Mouse (Mus musculus) central nervous system, embryonic 14 days (tissue): ENCODE measurements around the gene Tlcd2. TPM values are rescaled to one million over a fixed set of nuclear protein-coding genes. Genes with fewer than 3 reads are reported as not detected.

Experiments
- polyA plus RNA-seq: library from polyadenylated mRNA; depleted of rRNA; stranded (reverse); fragments of >200 nt; gene quantifications from 2 replicates; pipeline ENCODE4 v1.2.3, GENCODE M21; 2012; rRNA removed

Gene Tlcd2
- 1.8 and 3.9 TPM in 2 replicates for polyA plus RNA-seq

GRCm38 (mm10) chr11:75460844-75461742 is at the start of gene Tlcd2:
Gene Tlcd2 (plus strand): TSS chr11:75461715.

GRCm38 (mm10) chr11:75422013-75422792 is 39.3 kb upstream of the Tlcd2 start, which contains the start of gene Serpinf1:
Gene Serpinf1 (minus strand): TSS chr11:75422701.

GRCm38 (mm10) chr11:75439363-75439762 is 22.2 kb upstream of the Tlcd2 start, which contains the start of gene Serpinf2:
Gene Serpinf2 (minus strand): TSS chr11:75439591.

GRCm38 (mm10) chr11:75453991-75454930 is 7.3 kb upstream of the Tlcd2 start, which contains the start of gene Wdr81:
Gene Wdr81 (minus strand): TSS chr11:75454717.

GRCm38 (mm10) chr11:75486601-75487285 is 25.2 kb downstream of the Tlcd2 start, which contains the start of gene Prpf8:
Gene Prpf8 (plus strand): TSS chr11:75486816.

GRCm38 (mm10) chr11:75509741-75510626 is 48.5 kb downstream of the Tlcd2 start, which contains the start of gene Rilp:
Gene Rilp (plus strand): TSS chr11:75510094.

GRCm38 (mm10) chr11:75513336-75513735 is 51.8 kb downstream of the Tlcd2 start, which contains the start of gene Scarf1:
Gene Scarf1 (plus strand): TSS chr11:75513540.

Other genes starting within 250 kb of the Tlcd2 start
- gene Rpa1, start 113.4 kb upstream of the Tlcd2 start, polyA plus RNA-seq, result 54.6 and 59.8 TPM in 2 replicates
- 8.2 TPM in 2 replicates for gene Smyd4, start 113.3 kb upstream of the Tlcd2 start, polyA plus RNA-seq
- 32.4 and 60.9 TPM in 2 replicates for gene Serpinf1, start 39.0 kb upstream of the Tlcd2 start, polyA plus RNA-seq
- 0.15 and 0.22 TPM in 2 replicates for gene Serpinf2, start 22.1 kb upstream of the Tlcd2 start, polyA plus RNA-seq
- 9.6 and 10.2 TPM in 2 replicates for gene Wdr81, start 7.0 kb upstream of the Tlcd2 start, polyA plus RNA-seq
- gene Prpf8, start 25.1 kb downstream of the Tlcd2 start, polyA plus RNA-seq, result 124 and 138 TPM in 2 replicates
- 1.3 and 1.6 TPM in 2 replicates for gene Rilp, start 48.4 kb downstream of the Tlcd2 start, polyA plus RNA-seq
- gene Scarf1, start 51.8 kb downstream of the Tlcd2 start, polyA plus RNA-seq, result 5.4 and 5.9 TPM in 2 replicates
- gene Slc43a2, start 70.0 kb downstream of the Tlcd2 start, polyA plus RNA-seq, result 23.2 and 23.6 TPM in 2 replicates
- 133 and 135 TPM in 2 replicates for gene Pitpna, start 126.4 kb downstream of the Tlcd2 start, polyA plus RNA-seq
- gene Inpp5k, start 169.3 kb downstream of the Tlcd2 start, polyA plus RNA-seq, result 50.6 and 55.2 TPM in 2 replicates
- 12.8 and 20.7 TPM in 2 replicates for gene Myo1c, start 188.8 kb downstream of the Tlcd2 start, polyA plus RNA-seq
- gene Crk, start 217.5 kb downstream of the Tlcd2 start, polyA plus RNA-seq, result 77.4 and 84.6 TPM in 2 replicates